Mouse (Mus musculus) heart, postnatal 0 days (tissue): ENCODE results near the gene Pin1.

Experiments used
- CTCF ChIP-seq: IDR thresholded peaks from 2 replicates; pipeline ENCODE4 v1.5.1; 2016; ENCODE audit warnings: antibody characterized with exemption, control low read depth, low read depth
- EP300 ChIP-seq: IDR thresholded peaks from 2 replicates; pipeline ENCODE4 v1.6.1; 2016; ENCODE audit warnings: antibody characterized with exemption, low read depth

DNA sequence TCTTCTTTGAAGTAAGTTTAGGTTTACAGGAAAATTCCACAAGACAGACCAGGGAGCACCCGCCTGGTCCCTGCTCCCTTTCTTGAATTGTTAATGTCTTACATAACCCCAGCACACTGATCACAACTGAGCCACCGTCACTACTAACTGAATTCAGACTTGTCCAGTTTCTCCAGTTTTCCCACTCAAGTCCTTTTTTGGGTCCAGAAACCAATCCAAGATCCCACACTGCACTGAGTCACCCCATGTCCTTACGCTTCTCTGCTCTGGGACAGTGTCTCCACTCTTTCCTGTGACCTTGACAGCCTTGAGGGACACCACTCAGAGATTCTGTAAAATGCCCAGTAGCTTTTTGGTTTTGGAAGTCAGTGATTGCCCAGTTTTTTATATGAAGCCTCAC is 41.0 kb downstream of the Pin1 start:
- TF ChIP-seq CTCF (no peak), EP300 (no peak)
